Mouse (Mus musculus) embryonic facial prominence, embryonic 11.5 days (tissue): ENCODE data around the gene Smco4. TPM values are rescaled to one million over a fixed set of nuclear protein-coding genes. Genes with fewer than 3 reads are reported as not detected.
A peak's percentile ranks its signal among the peaks of the same experiment; 100 is the strongest.
"Not testable (repeated sequence)": the region's sequence is repeated elsewhere in the genome, so short reads cannot be mapped to it uniquely, and the experiment has no call there.

Experiments
- ATAC-seq: fragments of 200-750 bp; cut with Nextera tagmentation; replicated peaks from 2 replicates; pipeline ENCODE4 v1.8.0; 2017; ENCODE audit warnings: low read depth; ENCODE audit not compliant: insufficient number of reproducible peaks, low FRiP score, low TSS enrichment
- DNase-seq: peaks from one replicate; pipeline ENCODE4 v3.0.0-alpha.2; 2015; ENCODE audit warnings: low spot score
- H3K27ac ChIP-seq: fragments of 300-500 bp; sonication (generic); replicated peaks from 2 replicates; pipeline ENCODE4 v1.5.1; 2014; ENCODE audit warnings: mild to moderate bottlenecking, low read depth, low read length, control low read depth
- H3K27me3 ChIP-seq: fragments of 300-500 bp; sonication (generic); 2 replicates; pipeline ENCODE4 v1.6.1; 2014; ENCODE audit warnings: mild to moderate bottlenecking, low read length, moderate library complexity, mixed read lengths; ENCODE audit not compliant: control insufficient read depth, insufficient read depth
- H3K36me3 ChIP-seq: fragments of 300-500 bp; sonication (generic); replicated peaks from 2 replicates; pipeline ENCODE4 v1.6.1; 2014; ENCODE audit warnings: low read depth, mild to moderate bottlenecking, low read length, moderate library complexity, mixed read lengths; ENCODE audit not compliant: control insufficient read depth, insufficient read depth
- H3K4me1 ChIP-seq: fragments of 300-500 bp; sonication (generic); 2 replicates; pipeline ENCODE4 v1.6.1; 2014; ENCODE audit warnings: low read length, mixed read lengths; ENCODE audit not compliant: control insufficient read depth, insufficient read depth
- H3K4me2 ChIP-seq: fragments of 300-500 bp; sonication (generic); 2 replicates; pipeline ENCODE4 v1.6.1; 2014; ENCODE audit warnings: low read depth, mild to moderate bottlenecking, control low read depth, low read length, moderate library complexity
- H3K4me3 ChIP-seq: fragments of 300-500 bp; sonication (generic); 2 replicates; pipeline ENCODE4 v1.5.1; 2014; ENCODE audit warnings: low read depth, low read length, control low read depth
- H3K9ac ChIP-seq: fragments of 300-500 bp; sonication (generic); replicated peaks from 2 replicates; pipeline ENCODE4 v1.6.1; 2014; ENCODE audit warnings: mild to moderate bottlenecking, control low read depth, low read length
- H3K9me3 ChIP-seq: fragments of 300-500 bp; sonication (generic); replicated peaks from 2 replicates; pipeline ENCODE4 v1.6.1; 2016; ENCODE audit warnings: mild to moderate bottlenecking, low read length, inconsistent platforms, mixed read lengths; ENCODE audit not compliant: control insufficient read depth
- WGBS: fragments of 180-500 bp; shearing (Covaris S2); extraction: QIAGEN DNeasy Blood & Tissue Kit; methylation state at CpG from one replicate; pipeline ENCODE4 v1.1.7; 2014; 5-methylcytosine and 5-hydroxymethylcytosine counted together
- polyA plus RNA-seq: library from polyadenylated mRNA; unstranded; fragments of >200 nt; fragmentation: Nextera tagmentation; extraction: Ambion mirVana; gene quantifications from 2 replicates; pipeline ENCODE4 v1.2.1, GENCODE M21; 2014

The Smco4 gene
- polyA plus RNA-seq, 1 experiment from 2014 or later, result 3.5 TPM

DNA sequence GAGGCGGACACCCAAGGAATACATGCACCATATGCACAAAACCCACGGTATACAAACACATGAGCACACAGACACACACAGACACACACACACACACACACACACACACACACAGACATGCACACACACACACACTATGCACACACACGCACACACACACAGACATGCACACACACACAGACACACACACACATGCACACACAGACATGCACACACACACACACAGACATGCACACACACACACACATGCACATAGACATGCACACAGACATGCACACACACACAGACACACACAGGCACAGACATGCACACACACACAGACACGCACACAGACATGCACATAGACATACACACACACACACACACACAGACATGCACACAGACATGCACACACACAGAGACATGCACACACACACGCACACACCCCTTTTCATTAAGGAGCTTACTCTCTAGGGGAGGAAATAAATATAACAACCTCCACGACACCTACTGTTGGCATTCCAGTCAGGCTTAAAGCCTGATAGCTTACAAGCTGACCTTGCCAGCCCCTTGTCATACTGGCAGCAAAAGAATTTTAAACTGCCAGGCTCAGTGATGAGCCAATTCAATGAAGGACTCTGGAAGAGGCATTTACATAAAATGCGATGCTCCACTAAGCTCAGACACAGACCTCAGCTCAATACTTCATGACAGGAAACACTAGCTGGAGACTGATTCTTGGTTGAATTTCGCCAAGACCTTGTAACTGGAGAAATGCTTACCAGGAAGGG, 2.7 kb upstream of the Smco4 start:
- peaks cover 2% of the 10 kb centered on the region; the same call in 1 of the 2 replicates for H3K4me1 ChIP-seq
- H3K36me3 ChIP-seq, result no peaks in the 10 kb centered on the region
- no peak overlapping the region for H3K4me3 ChIP-seq
- H3K27ac ChIP-seq, result no peak overlapping the region
- DNase-seq, result no peak
- H3K9me3 ChIP-seq, result no peaks in the 10 kb centered on the region
- WGBS, result 83% methylated on average over 8 of the region's 8 CpGs
- ATAC-seq, result no peak
- no peak overlapping the region for H3K4me2 ChIP-seq
- no peak overlapping the region for H3K9ac ChIP-seq
- H3K27me3 ChIP-seq, result no peaks in the 10 kb centered on the region

DNA sequence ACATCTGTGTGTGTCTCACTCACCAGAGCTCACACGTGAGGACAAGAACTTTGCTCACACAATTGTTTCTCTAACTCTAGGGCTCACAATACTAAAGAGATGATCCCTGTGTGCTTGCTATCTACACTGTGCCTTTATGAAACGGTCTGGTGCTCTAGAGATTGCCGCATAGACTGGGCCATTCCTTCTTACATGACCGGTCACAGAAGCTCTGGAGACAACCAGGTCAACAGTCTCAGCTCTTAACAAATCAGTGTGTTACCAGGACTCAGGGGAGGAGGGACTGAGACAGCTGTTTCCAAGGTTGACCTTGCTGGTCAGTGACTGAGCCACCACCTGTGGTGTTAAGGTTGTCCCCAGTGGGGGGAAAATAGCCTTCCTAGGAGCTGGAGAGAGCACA, 1.5 kb upstream of the Smco4 start:
- DNase-seq (no peak), ATAC-seq (no peak)
- Histone ChIP-seq H3K4me3 (no peak overlapping the region), H3K9me3 (no peaks in the 10 kb centered on the region), H3K4me1 (peaks cover 5% of the 10 kb centered on the region), H3K27me3 (no peaks in the 10 kb centered on the region), H3K27ac (no peak overlapping the region), H3K36me3 (no peaks in the 10 kb centered on the region), H3K4me2 (no peak overlapping the region), H3K9ac (no peak overlapping the region)
- 83% methylated on average over 4 of the region's 4 CpGs for WGBS

DNA sequence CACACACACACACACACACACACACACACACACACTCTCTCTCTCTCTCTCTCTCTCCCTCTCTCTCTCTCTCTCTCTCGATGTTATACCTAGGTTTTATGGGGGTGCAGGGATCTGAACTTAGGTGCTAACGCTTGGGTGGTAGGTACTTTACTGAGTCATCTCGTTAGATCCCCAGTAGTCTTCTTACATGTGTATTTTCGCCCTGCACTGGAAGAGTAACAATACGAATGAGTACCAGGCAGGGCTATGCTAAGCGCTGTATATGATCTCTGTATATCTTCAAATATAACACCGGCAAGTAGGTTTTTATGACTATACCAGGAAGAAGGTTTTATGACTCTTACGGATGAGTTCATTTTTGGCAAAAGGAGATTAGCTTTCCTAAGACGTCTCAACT, 831 bp upstream of the Smco4 start:
- Histone ChIP-seq H3K27me3 (no peaks in the 10 kb centered on the region), H3K9me3 (no peaks in the 10 kb centered on the region), H3K4me1 (peaks cover 5% of the 10 kb centered on the region), H3K36me3 (no peaks in the 10 kb centered on the region), H3K4me3 (no peak overlapping the region), H3K9ac (no peak overlapping the region), H3K4me2 (no peak overlapping the region), H3K27ac (no peak overlapping the region)
- ATAC-seq (no peak), DNase-seq (no peak)
- WGBS, result 90% methylated on average over 9 of the region's 9 CpGs

DNA sequence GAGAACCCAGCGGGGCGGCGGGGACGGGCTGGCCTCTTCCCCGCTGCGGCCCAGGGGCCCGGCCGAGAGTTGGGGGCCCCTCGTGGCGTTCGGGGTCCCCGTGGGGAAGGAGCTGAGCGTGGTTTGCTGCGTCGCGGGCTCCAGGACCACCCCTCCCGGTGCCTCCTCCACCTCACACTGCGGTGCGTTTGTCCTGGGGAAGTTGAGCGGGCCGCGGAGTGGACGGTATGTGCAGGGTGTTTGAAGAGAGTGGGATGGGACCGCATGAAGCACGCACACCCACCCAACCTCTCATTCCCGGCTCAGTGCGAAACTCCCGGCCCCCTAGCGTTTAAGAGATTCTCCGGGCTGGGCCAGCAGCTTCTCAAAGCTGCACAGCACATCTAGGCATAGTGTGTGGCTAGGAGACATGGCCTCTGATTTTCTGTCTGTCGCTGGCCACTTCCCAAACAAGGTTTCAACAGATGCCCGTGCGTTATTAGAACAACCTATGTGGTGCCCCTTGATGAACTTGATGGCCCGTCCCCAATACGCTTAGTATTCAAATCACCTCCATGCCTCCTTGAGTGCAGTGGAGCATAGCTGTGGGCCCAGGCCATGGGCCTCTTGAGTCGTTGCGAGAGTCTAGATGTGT, 810 bp downstream of the Smco4 start:
- Histone ChIP-seq H3K27ac (peak overlapping the region; percentile 28; the same call in 1 of the 2 replicates), H3K36me3 (no peaks in the 10 kb centered on the region), H3K9ac (peak overlapping the region; percentile 91), H3K27me3 (no peaks in the 10 kb centered on the region), H3K4me1 (peaks cover 5% of the 10 kb centered on the region), H3K4me2 (peak overlapping the region; percentile 94), H3K9me3 (no peaks in the 10 kb centered on the region), H3K4me3 (peak overlapping the region; percentile 77)
- ATAC-seq (peak; percentile 68), DNase-seq (peak; percentile 78)
- WGBS, result 4% methylated on average over 35 of the region's 37 CpGs

DNA sequence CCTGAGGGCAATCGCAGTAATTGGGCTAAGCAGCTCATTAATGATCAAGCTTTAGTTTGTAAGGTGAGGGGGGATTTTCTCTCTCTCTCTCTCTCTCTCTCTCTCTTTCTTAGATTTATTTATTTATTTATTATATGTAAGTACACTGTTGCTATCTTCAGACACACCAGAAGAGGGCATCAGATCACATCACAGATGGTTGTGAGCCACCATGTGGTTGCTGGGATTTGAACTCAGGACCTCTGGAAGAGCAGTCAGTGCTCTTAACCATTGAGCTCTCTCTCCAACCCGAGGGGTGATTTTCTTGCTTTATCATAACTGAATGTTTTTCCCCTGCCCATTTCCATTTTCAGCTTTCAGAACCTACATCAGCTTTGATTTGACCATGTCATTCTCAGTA, 2.0 kb downstream of the Smco4 start:
- not testable (repeated sequence) for H3K4me2 ChIP-seq, ATAC-seq, H3K9me3 ChIP-seq, H3K9ac ChIP-seq, DNase-seq, H3K27me3 ChIP-seq, H3K27ac ChIP-seq, H3K4me1 ChIP-seq, H3K4me3 ChIP-seq, H3K36me3 ChIP-seq
- 93% methylated on average over 2 of the region's 2 CpGs for WGBS

DNA sequence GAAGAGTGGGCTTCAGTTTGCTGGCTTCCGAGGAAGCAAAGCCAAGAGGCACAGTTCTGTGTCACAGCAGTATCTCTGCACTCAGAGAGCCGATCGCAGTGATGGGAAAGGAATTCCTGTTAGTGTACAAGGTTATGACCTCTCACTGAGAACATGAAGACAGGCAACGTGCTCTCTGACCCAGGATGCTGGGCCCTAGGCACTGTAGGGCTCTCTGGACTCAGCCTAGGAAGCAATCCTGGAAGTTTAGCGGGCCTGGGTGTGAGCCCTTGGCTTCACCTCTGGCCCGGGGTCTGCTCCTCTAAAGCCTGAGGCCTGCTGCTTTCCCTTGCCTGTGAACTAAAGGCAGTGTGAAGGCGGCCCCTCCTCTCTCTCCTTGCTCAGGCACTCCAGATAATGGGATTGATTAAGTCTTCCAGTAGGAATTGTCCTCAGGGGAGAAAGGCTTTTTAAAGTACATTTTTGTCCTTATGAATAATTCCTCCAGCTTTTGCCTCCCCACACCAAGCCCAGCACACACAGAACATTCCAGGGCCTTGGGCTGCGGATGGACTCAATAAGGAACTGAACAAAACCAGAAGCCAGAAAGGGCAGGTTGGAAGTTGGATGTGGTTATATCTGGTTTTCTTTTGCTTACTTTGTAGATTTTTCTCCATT, 2.8 kb downstream of the Smco4 start:
- Histone ChIP-seq H3K27ac (0 out of 2 replicates have a peak overlapping the region, but pooled peaks have one; percentile 35), H3K4me2 (no peak overlapping the region), H3K36me3 (no peaks in the 10 kb centered on the region), H3K4me3 (no peak overlapping the region), H3K4me1 (peaks cover 5% of the 10 kb centered on the region), H3K27me3 (no peaks in the 10 kb centered on the region), H3K9me3 (no peaks in the 10 kb centered on the region), H3K9ac (0 out of 2 replicates have a peak overlapping the region, but pooled peaks have one; percentile 28)
- DNase-seq, result peak; percentile 48
- no peak for ATAC-seq
- 13% methylated on average over 8 of the region's 8 CpGs for WGBS

DNA sequence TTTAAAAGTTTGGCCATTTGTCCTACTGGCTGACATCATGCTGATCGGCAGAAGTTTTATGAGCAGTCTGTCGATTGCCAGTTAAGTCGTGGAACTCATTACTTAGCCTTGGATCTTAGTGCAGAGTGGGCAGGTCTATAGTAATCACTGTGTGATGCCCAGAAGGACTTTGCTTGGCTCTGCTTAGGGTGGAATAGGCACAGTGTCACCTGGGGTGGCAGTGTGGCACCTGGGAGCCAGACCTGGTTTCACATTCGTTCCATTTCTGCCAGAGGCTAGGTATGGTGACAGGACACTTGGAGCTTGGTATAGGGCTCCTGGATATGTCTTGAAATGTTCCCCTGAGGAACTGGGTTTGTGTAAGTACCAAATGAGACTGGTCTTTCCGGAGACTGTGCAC, 6.8 kb downstream of the Smco4 start:
- Histone ChIP-seq H3K9ac (no peak overlapping the region), H3K9me3 (no peaks in the 10 kb centered on the region), H3K27ac (no peak overlapping the region), H3K4me1 (peaks cover 3% of the 10 kb centered on the region), H3K27me3 (no peaks in the 10 kb centered on the region), H3K4me3 (no peak overlapping the region), H3K4me2 (no peak overlapping the region), H3K36me3 (no peaks in the 10 kb centered on the region)
- ATAC-seq (no peak), DNase-seq (no peak)
- WGBS, result 88% methylated on average over 5 of the region's 5 CpGs
